Mouse (Mus musculus): ENCODE measurements around the gene Uggt1. TPM values are rescaled to one million over a fixed set of nuclear protein-coding genes. Genes with fewer than 3 reads are reported as not detected.

Uggt1 gene
- total RNA-seq, 2 experiments from 2014 or later = 18.2 to 24.1 TPM

DNA sequence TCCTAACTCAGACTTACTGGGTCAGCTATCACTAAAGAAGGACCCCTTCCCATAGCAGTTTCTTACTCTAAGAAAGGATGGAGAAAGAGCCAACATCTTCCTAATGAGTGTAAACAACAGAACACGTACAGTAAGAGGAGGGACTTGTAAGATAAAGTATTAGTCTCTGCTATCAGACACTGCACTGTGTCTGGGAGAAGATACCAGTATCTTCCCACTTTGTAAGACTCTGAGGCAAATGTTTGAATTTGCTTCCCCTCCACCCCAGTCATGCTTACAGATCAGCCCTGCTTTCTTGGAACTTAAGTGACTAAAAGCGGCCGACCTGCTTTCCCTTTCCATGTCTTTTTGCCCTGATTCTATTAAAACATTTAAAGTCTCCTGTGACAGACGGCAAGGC, 30.2 kb downstream of the Uggt1 start:
- DNase-seq = no peak
- intact Hi-C loops (cut with DNase I) = no loop called here

- DNase-seq = no peak
- intact Hi-C loops (cut with DNase I) = no loop called here
Observed at GRCm38 (mm10) chr1:36201739-36202138, 42.8 kb downstream of the Uggt1 start.

DNA sequence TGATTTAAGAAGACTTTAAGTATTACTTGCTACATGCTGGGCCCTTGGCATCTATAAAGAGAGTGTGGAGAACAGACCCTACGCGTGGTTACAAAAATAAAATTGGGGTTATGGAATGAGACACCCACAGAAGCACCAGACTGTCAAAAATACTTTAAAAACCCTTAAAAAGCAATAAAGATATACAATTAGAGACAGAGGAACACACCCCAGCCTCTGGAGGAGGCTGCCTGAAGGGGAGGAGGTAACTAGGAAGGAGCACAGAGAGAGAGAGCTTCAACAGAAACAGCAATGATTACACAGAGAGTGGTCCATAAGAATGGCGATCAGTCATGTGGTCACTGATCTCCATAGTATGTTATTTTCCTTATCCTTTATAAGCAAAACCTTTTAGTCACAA, 50.0 kb downstream of the Uggt1 start:
- DNase-seq = no peak
- intact Hi-C loops (cut with DNase I) = no loop called here

GRCm38 (mm10) chr1:36191966-36192365, 52.6 kb downstream of the Uggt1 start:
- intact Hi-C loops (cut with DNase I) = no loop called here
- no peak for DNase-seq

- intact Hi-C loops (cut with DNase I) = no loop called here
- no peak for DNase-seq
Observed at GRCm38 (mm10) chr1:36180038-36180437, 64.5 kb downstream of the Uggt1 start.

- no peak for DNase-seq
Observed at GRCm38 (mm10) chr1:36173461-36173860, 71.1 kb downstream of the Uggt1 start.

DNA sequence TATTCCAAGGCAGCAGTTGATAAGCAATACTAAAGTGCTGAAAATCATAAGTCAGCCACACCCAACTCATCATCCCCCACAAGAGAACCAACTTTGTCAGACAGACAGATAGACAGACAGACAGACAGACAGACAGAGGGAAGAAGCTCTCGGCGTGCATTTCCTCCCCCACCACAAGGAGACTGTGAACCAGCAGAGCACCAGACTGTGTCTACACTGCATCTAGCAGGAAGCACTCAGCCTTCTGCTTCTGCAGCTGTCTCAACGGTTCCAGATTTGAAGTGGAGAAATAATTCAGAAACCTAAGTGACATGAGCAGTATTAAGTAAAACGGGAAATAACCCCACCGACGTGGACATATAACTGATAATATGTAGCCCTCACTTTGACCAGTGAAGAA, 71.6 kb downstream of the Uggt1 start:
- no peak for DNase-seq
- intact Hi-C loops (cut with DNase I) = no loop called here

More at GRCm38 (mm10) chr1:36173461-36173860, 71.1 kb downstream of the Uggt1 start:
- intact Hi-C loops (cut with DNase I) = no loop called here

DNA sequence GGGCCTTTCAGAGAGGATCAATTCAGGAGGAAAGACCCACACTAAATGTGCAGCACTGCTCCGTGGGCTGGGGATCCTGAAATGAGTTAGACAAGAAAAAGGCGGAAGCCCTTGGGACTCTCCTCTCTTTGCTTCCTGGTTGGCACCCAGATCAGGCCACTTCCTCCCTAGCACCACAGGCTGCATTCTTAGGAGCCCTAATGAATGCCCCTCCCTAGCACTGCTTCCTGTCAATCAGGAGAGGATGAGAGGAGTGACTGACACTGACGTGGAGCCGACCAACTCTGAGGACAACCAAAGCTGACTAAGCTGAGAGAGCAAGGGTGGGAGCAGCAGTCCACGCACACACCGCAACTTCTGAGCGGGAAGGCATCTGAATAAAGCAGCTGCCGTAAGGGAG, 81.8 kb downstream of the Uggt1 start:
- intact Hi-C loops (cut with DNase I) = no loop called here
- DNase-seq = peak in 1 of 2 experiments; percentile 7

DNA sequence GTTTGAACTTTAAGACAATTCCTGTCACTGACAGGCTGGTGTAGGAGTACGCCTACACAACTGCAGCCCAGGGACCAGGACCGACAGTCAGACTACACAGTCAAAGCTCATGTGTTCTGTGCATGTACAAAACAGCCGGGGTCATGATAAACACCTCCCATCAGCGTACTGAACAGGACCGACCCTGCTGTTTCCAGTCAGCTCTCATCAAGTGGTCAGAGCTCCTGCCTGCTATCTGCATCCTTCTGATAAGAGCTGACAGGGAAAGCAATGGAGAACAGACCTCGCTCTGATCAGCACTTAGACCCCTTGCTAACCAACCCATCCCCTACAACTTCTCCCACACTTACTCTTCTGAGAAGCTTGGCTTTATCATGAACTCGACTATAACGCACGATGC, 83.3 kb downstream of the Uggt1 start:
- intact Hi-C loops (cut with DNase I) = no loop called here
- DNase-seq = no peak

DNA sequence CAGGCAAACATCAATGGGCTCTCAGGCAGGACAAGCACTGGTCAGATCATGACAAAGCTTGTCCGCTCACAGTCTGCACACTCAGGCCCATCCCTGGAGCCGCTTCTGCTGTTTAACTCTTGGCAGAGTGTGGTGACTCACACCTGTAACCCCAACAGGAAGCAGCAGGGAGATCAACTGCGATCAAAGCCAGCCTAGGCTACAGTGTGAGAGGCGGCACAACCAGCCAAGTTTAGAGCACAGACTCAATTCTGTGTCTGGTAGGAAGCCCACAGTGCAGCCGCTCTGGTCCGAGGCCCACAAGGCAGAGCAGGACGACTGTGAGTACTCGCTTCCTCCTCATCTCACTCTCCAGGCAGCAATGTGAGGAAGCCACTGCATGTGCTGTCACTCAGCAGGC, 84.3 kb downstream of the Uggt1 start:
- DNase-seq = no peak
- intact Hi-C loops (cut with DNase I) = no loop called here

DNA sequence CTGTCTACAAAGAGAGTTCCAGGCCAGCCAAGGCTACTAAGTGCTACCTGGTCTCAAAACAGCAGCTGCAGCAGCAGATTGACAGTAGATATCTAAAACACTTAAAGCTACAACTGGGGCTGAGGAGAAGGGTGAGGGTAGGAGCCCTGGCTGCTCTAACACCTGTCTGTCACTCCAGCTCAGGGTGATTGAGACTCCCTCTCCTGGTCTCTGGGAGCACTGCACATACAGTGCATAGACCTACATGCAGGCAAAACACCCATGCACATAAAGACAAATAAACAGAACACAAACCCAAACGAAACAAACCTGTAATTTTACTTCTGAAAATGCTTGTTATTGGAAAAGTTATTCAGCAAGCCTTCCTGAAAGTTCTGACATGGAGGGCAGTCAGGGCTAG, 95.1 kb downstream of the Uggt1 start:
- DNase-seq = no peak
- intact Hi-C loops (cut with DNase I) = no loop called here

- intact Hi-C loops (cut with DNase I) = no loop called here
- DNase-seq = no peak
Observed at GRCm38 (mm10) chr1:36148809-36149208, 95.7 kb downstream of the Uggt1 start.

- intact Hi-C loops (cut with DNase I) = loop anchor here (2.0 kb wide), 1 partner anchor 110 kb away; no protein-coding TSS in a partner anchor
- no peak for DNase-seq
Observed at GRCm38 (mm10) chr1:36145050-36145449, 99.5 kb downstream of the Uggt1 start.

- no peak for DNase-seq
- intact Hi-C loops (cut with DNase I) = no loop called here
Observed at GRCm38 (mm10) chr1:36140311-36140710, 104.2 kb downstream of the Uggt1 start.

DNA sequence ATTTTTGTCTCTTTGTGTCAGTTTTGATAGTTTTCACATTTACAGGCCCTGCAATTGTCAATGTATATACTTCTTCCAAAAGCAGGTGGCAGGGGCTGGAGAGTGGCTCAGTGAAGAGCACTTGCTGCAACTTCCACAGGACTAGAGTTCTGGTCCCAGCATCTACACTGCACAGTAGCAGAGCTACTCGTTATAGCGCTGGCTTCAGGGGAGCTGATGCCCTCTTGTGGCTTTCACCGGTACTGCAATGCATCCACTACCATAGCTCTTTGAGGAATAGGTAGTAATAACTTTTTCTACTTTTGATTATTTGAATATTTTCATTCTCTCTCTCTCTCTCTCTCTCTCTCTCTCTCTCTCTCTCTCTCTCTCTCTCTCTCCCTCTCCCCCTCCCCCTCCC, 109.9 kb downstream of the Uggt1 start:
- peak; percentile 63 to 66 for DNase-seq
- intact Hi-C loops (cut with DNase I) = loop anchor here (1.0 to 10.0 kb wide), 2 partner anchors 66 to 260 kb away; partner anchors contain the start of gene Hs6st1

DNA sequence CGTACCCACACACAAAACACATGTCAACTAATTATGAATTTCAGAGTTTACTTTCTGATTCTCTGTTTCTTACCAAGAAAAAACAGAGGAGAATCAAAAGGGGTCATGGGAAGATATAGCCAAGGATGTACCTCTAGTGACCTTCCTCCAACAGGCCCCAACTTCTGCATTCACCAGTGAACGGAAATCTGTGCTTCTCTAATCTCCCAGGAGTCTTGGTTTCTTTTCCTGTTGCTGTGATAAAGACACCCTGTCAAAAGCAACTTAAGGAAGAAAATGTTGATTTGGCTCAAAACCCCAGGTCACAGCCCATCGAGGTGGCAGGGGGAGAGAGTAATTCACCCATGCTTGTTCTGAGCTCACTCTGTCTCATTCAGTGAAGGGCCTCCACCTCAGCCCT, 110.9 kb downstream of the Uggt1 start:
- intact Hi-C loops (cut with DNase I) = loop anchor here (1.0 to 10.0 kb wide), 2 partner anchors 65 to 259 kb away; partner anchors contain the start of gene Hs6st1
- no peak for DNase-seq

DNA sequence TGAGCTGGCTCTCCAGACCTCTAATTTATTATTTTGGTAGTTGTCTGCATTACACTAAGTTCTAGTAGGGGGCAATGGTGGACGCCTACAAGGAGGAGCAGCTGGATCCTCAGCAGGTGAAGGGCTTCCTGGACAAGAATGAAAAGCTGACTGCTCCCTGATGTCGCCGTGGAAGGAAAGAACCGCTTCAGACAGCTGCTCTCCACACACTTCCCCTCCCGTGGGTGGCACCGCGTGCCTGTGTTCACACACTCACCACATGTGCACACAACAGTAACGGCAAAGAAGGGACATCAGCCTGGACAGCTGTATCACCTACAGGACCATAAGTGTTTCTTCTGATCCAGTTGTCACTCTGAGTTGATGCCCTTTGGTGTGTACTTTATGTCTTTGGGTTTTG, 111.5 kb downstream of the Uggt1 start:
- intact Hi-C loops (cut with DNase I) = loop anchor here (10.0 kb wide), 1 partner anchor 258 kb away; no protein-coding TSS in a partner anchor
- no peak for DNase-seq

DNA sequence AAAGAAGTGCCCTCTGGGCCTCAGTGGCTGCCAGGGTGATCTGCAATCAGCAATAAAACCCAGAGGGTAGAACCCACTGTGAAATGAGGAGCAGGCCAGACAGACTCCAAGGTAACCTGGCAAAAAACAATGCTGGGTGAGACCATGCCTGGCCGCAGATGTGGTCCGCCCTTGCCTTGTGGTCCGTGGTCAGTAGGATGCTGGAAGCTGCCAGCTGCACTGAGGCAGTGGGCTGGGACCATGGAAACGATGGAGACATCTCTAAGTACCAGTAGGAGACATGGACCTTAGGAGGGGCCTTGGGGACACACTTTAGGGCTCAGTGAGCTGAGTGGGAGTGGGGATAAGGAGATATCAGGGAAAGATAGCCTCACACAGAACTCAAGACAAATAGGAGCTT, 112.3 kb downstream of the Uggt1 start:
- intact Hi-C loops (cut with DNase I) = loop anchor here (10.0 kb wide), 1 partner anchor 257 kb away; no protein-coding TSS in a partner anchor

DNA sequence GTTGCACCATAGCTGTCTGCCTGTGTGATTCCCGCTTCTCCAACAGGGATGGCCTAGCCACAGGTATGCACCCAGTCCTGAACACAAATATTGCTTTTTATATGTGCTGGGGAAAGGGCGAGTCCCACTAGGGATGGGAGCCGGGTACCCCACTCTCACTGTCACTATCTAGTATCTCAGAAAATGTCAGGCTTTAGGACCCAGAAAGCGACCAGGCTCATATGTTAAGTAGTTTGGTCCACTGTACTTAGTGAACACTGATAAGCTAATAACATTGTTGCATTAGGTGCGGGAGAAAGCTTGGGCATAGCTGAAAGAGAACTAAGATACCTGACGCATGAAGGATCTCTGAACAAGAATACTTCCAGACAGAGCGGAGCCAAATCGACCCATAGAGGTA, 112.8 kb downstream of the Uggt1 start:
- intact Hi-C loops (cut with DNase I) = loop anchor here (10.0 kb wide), 1 partner anchor 257 kb away; no protein-coding TSS in a partner anchor
- no peak for DNase-seq

More for the DNA sequence above, 112.3 kb downstream of the Uggt1 start:
- DNase-seq = no peak

DNA sequence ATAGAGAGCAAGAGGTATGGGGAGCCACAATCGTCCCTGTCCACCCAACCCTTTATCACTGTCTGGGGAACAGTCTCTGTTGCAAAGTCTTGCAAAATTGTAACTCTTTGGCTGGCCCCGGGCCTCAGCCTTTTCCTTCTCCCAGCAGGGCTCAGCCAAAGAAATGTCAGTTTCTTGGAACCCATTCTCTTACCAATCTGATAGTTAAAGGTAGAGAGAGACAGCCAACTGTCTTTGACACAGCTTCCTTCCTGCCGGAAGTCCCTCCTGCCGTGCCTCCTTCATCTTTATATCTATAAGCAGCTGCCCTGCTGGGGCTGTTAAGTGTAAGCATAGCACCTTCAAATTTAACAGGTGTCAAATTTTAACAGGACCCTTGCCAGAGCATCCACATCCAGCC, 113.4 kb downstream of the Uggt1 start:
- intact Hi-C loops (cut with DNase I) = loop anchor here (10.0 kb wide), 1 partner anchor 256 kb away; no protein-coding TSS in a partner anchor
- no peak for DNase-seq

DNA sequence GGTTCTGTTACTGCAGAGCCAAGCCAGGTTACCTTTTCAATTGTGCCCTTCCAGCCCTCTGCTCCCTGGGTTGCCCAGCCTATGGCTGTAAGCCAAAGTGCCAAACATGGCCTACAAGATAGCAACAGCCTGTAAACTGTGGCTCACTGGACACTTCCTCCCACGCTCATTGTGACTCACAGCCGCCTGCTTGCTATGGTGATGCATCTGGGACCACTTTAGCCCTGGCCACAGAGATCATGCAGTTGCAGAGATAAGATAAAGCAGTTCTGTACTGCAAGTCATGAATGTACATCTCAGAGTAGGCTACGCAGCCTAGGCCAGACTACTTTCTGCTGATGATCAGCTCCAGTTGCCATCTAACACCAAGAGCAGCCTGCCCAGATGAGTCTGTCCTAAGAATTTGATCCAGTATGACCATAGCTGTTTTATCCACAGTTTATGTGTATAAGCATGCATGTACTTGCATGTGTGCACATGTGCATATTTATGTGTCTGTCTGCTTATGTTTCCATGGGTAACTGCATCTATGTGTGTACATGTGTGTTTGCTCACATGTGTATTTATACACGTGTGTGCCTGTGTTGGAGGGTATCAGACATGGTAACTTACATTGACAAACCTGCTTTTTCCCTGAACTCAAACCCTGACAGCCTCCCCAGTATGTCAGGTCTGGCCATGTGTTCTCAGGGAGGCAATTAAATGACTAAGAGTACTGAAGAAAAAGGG, 114.0 kb downstream of the Uggt1 start:
- intact Hi-C loops (cut with DNase I) = loop anchor here (10.0 kb wide), 1 partner anchor 256 kb away; no protein-coding TSS in a partner anchor
- no peak for DNase-seq

- intact Hi-C loops (cut with DNase I) = loop anchor here (10.0 kb wide), 1 partner anchor 255 kb away; no protein-coding TSS in a partner anchor
Observed at GRCm38 (mm10) chr1:36129881-36130280, 114.6 kb downstream of the Uggt1 start.

More at GRCm38 (mm10) chr1:36129881-36130280, 114.6 kb downstream of the Uggt1 start:
- DNase-seq = no peak
